Mouse (Mus musculus) ovary, postnatal 14 days (tissue): ENCODE measurements around the gene Zfp566.

Experiments
- DNase-seq: peaks from one replicate; pipeline ENCODE4 v3.0.0; 2022; ENCODE audit warnings: low spot score

The Zfp566 gene

DNA sequence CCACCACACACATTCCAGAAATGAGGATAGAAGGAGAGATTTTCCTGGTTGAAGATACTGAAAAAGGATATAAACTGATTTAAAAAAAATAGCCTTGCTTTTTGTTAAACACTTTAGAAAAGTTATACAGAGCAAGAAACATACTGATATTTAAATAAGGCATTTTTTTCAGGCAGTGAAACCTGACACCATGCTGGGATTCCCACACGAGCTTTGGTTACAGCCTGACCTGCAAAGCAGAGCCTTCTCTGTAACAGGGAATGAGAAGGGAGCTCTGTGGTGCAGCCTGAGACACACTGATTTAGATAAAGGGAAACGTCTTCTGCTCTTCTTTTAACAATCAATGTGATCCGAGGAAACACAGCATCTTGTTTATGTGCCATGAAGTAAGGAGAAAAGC is 36.7 kb downstream of the Zfp566 start:
- no peak for DNase-seq

DNA sequence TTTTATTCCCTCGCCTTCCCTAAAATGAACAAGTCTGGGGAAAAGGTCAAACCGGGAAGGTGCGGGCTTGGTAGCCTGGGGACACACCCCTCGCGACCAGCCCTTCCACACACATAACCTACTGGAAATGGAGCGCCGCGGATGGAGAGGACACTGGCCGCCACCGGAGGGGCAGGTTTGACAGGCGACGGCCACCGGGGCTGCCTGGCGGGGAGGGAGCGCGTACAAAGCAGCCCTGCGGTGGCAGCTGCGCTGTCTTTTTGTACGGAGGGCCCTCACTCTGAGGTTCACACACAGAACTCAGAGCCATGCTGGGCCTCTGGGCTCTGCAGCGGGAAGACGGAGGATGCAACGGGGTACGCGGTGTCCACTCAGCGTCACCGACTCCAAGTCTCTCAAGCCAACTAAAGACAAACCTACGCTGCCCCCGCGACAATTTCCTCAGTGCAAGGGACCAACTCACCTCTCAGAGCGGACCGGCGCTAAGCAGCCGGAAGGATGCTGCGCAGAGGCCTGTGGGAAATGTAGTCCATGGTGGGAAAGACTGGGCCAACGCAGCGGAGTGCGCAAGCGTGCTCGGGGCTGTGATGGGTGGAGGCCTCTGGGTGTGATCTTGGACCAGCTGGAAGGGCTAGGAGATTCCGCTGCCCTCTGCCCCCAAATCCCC is 39.3 kb downstream of the Zfp566 start, which contains the start of gene Zfp14:
Gene Zfp14, minus strand, starts transcription at position 499 of the 667 bp plus-strand sequence.
- DNase-seq = peak; percentile 77

DNA sequence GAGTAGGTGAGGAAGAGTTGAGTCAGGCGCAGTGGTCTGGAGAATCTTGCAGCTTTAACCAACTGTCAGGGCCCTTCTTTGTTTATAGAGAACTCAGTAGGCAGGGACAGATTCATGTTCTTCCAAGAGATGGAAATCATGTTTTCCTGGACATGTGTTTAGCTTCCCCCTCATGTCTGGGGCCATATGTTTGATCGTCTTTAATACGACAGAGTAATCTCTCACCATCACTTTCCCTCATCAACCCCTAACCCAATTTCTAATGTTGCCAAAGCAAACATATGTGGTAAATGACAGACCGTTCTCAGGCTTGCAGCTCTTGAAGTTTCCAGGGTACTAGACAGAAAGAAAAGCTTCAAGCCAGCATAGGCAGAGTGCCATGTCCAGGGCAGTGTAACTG is 42.2 kb downstream of the Zfp566 start:
- DNase-seq = no peak

DNA sequence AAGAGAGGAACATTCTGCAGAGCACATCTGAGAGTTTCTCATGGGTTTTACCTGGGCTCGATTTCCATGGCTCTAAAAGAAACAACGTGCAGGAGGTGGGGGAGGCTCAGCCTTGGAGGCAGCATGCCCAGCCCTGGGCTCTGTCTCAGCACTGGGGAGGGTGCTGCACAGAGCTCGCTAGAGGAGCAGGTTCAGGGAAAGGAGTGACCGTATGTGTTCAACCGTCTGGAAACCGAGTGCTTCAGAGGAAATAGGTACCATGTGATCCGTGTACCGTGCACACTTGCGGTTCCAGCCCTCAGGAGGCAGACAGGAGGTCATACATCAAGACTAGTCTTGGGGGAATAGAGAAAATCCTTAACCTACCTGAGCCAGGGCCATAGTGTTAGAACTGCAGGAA is 46.0 kb downstream of the Zfp566 start:
- DNase-seq = no peak

DNA sequence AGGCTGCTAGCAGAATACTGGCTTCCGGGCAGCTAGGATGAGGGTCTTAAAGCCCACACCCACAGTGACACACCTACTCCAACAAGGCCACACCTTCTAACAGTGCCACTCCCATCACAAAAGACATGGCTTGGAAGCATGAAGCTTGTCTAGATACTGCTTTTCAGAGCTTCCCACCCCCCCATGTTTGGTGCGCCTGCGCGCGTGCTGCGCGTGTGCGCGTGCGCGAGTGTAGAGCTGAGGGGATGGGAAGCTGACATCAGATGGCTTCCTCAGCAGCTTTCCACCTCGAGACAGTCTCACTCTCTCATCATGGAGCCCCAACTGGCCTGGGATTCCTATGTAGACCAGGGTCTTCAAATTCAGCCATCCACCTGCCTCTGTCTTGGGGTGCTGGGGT is 56.0 kb downstream of the Zfp566 start:
- DNase-seq = no peak

DNA sequence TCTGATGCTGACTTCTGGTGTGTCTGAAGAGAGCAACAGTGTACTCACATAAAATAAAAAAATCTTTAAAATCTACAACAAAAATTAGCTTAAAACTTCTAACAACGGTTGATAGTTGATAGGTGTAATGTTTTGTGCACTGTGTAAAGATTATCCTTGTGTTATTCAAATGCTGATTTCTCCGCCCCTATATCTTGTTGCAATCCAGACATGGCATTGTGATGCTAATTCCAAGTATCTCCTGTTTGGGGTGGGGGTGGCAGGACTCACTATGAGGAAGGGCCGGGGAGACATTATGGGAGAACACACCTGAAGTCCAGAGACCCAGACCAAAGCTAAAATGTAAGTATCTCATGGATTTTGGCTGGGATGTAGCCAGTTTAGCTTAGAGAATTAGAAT is 58.9 kb downstream of the Zfp566 start:
- DNase-seq = no peak

DNA sequence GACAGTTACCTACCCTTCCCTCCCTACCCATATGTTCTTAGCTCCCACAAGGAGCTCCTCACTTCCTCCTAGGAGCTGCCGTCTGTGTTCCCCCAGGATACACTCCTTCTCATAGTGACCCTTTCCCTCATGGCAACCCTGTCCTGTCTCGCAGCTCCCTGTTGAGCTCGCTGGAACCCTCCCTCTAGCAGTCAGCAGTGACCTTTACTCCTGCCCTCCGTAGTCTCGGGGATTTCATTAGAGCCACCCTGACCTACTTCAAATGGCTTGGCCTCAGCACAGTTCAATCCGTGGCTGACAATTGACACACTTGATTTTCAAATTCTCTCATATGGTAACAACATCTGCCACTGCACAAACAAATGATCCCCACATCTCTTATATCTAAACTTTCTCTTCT is 59.6 kb downstream of the Zfp566 start:
- no peak for DNase-seq

DNA sequence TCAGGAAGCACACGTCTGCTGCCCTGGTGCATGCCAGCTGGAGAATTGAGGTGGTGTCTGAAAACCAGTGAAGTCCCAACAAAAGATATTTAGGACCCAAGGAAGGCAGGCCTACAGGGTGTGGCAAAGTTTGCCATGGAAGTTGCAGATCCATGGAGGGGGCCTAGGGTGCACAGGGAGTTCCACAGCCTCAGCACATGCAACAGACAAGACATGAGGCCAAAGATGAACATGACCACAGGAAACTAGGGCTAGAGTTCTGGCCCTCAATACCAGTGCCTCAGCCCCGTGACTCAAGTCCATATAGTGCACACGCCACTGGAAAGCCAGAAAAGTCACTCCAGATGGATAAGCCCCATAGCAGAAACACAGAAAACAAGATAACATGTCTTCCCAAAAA is 61.8 kb downstream of the Zfp566 start:
- DNase-seq = no peak
